Mouse (Mus musculus) MN1 (cell line): ENCODE measurements at regions not wholly inside any gene's neighbourhood (a gene's known extent, or its start where the extent isn't known, plus 50 kb on each side); places are given as distances from the start of the nearest gene placed in this dataset.
A peak's percentile ranks its signal among the peaks of the same experiment; 100 is the strongest.
"Not testable (repeated sequence)": the region's sequence is repeated elsewhere in the genome, so short reads cannot be mapped to it uniquely, and the experiment has no call there.

Experiments
- DNase-seq: peaks from one replicate; pipeline ENCODE4 v3.0.0-alpha.2; 2016; ENCODE audit warnings: low spot score

DNA sequence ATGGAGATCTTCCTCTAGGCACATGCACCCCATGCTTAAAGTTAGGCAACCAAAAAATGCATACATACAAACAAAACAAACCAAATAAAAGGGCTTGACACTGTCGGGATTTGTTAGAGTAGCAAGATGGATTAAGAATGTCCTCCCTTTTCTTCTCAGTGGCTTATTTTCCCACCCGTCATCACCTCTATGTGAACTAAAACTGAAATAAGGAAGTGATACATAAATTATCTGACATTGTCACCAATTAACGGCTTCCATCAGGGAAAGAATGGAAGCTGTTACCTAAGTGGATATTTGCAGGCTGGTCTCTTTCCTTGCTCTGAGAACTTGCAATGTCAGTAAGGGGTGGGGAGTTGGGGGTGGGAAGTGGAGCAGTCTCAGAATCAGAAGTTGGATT lies 541.5 kb downstream of the Diaph3 start:
- no peak for DNase-seq

DNA sequence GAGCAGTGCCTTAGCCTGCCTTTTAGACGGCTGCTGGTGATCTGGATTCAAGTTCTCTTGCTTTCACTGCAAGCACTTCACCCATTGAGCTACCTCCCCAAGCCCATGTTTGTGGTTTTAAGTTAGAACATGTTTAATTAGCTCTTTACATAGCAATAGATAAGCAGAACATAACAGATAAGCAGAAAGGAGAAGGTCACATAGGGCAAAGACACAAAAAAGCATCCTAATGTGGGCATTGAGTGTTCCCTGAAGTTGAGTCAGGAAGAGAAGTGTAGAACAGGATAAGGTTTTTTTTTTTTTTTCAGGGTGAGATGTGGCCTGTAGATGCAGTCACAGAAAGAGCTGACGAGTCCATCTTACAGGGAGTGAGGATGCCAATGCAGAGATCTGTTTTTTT lies 552.5 kb downstream of the Diaph3 start:
- no peak for DNase-seq

DNA sequence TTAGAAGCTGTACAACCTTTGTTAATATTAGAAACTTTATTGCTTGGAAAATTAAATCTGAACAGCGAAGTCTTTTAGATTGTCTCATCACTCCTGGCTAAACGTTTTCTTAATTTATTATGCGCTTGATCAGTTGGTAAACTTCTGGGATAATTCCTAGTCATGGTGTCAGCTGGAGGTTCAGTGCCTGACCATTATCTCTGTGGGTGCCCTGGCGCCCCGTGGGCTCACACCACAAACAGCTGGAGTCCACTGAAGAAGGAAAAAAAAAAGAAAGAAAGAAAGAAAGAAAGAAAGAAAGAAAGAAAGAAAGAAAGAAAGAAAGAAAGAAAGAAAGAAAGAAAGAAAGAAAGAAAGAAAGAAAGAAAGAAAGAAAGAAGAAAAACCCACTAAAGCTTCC lies 555.1 kb downstream of the Diaph3 start:
- DNase-seq = not testable (repeated sequence)

DNA sequence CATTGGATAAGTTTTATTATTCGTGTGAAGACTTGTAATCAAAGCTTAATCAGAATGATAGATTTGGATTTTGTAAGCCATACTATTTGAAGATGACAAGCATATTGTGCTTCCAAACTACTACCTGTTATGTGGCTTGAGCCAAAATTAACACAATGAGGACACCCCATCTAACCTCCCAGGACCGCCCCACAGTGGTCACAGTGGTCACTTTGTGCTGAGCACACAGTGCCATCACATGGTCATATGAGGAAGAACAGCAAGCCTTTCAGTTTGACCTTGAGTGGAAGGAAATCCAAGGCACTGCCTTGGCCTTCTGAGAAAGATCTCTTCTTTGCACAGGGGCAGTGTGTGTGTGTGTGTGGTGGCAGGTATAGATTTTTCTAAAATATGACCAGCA lies 578.3 kb downstream of the Diaph3 start:
- peak; percentile 7 for DNase-seq

DNA sequence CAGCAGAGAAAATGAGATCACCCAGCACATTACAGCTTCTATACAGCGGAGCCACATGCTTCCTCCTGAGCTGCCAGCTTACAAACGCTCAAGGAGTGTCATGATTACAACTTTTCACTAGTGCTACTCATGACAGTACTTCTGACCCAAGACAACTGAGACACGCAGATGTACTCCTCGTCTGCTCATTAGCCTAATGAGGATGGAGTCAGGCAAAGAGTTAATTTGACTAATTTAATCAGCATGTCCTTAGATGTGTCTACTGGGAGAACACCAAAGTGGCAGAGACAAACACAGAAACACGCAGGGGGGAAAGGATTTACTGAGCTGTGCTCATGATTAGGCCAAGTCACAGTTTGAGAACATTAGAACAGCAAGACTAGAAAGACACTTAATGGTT lies 603.0 kb downstream of the Diaph3 start:
- peak; percentile 8 for DNase-seq

DNA sequence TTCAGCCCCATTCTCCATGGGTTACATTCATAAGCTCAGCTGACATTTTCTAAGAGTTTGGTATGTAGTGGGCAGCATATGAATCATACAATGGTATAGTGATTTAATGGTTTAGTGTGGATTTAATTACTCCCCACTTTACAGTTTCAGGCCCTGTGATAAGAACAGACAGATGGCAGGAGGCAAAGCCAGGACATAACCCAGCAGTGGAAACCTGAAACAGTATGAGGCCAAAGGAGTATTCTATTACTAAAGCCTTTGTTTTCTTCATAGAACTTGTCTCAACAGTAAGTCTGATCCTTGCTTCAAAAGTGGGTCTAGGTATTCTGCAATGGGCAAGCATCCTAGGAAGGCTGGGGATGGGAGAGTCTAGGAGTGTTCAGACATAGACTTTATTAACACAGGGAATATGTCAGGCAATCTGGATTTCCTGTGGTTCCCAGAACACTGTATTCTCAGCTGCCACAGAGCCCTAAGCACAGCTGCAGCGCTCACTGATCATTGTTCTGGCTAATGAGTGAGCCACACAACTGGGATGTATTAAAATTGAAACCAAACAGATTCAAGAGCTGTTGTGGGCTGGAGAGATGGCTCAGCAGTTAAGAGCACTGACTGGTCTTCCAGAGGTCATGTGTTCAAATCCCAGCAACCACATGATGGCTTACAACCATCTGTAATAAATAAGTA lies 604.6 kb downstream of the Diaph3 start:
- peak; percentile 20 for DNase-seq

DNA sequence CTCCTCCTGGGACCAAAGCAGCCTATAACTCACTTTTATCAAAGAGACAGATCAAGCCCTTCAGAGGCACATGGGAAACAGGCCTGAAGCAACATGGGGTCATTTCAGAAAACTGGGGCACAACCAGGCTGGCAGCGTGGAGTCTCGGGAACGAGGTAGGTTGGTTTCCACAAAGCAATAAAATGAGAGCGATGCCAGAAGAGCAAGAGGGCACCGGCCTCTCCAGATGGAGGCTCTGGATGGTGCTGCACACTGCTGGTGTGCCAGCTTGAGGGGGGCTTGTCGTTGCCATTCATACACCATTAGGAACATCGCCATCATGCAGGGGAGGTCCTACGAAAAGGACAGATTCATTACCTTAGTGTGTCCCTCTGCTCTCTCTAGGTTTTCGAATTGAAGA lies 630.6 kb downstream of the Diaph3 start:
- DNase-seq = no peak

DNA sequence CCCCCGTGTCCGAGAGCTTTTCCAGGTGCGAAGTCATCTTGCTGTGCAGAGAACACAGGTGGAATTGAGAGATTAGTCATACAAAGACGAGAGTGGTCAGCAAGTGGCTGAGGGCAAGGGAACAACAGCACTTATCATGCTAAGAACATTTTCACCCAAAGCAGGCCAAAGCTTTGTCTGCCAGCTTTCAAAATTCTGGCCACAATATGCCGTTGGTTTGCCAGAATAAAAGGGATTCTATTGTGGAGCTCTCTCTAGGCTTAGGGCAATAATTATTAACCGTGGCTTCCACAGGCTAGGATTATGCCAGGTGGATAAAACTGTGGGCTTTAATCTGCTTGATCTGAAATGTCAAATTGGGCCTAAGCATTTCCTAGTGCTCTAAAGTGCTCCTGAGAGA lies 631.3 kb downstream of the Diaph3 start:
- DNase-seq = no peak

DNA sequence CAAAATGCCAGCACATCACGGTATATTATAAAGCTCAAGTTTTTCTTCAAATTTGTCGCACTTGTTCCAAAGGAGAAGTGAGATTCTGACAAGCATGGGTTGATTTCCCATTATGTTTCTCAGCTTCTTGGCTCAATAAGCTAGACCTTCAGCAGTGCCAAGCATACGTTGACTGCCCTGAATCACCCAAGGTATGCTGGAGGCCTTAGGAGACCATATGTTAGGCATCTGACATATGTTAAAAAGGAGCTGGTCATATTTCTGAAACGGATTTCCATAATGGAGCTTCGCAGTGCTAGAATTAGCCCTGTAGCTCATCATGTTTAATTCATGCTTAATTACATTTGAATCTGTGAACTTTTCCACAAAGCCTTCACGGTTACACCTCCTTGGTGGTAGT lies 634.7 kb downstream of the Diaph3 start:
- no peak for DNase-seq

DNA sequence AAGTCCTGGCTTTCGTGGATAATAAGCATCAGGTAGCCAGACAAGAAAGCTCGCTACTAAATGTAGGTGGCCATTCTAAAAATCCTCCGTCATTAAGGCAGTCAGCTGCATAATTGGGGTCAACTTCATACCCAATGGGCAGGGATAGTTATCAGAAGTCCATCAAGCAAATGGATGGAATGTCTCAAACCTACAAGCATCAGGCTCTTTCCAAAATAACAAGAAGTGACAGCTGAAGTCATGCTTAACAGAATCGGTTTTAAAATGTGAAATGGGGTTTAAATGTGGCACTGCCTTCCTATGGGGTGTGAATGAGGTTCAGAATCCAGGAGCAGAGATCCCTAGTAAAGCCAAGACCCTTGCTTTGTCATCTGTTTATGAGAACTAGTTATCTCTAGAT lies 650.2 kb downstream of the Diaph3 start:
- no peak for DNase-seq

DNA sequence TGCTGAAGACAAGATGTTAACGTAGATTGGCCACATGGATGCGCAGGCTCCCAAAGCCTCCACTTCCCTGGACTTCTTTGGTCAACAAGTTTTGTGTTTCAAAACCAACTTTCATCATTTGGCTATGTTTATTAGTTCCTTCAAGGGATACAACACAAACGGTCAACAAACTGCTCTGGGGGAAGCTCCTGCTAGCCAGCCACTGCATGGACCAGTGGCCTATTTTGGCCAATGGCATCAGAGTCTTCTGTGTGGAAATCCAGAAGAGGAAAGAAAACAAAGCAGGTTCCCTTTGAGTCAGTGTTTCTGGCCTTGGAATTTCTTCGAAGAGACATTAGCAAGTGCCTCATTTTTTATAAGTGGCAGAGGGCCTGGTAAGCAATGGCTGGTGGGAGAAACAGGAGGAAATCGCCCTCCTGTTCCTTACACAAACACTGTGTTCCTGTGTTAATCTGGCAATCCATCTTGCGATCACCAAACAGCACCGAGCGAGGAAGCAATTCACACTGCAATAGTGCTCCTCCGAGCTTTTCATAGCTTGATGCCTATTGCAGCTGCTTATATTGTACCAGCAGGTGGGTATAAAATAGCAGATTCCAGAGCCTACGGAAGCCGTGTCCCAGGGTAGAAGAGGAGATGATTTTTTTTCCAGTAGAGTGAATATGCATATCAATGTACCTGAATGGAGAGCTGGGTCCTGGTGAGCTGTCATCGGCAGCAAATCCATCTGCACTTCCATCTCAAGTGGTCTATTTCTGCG lies 651.0 kb downstream of the Diaph3 start:
- DNase-seq = no peak

DNA sequence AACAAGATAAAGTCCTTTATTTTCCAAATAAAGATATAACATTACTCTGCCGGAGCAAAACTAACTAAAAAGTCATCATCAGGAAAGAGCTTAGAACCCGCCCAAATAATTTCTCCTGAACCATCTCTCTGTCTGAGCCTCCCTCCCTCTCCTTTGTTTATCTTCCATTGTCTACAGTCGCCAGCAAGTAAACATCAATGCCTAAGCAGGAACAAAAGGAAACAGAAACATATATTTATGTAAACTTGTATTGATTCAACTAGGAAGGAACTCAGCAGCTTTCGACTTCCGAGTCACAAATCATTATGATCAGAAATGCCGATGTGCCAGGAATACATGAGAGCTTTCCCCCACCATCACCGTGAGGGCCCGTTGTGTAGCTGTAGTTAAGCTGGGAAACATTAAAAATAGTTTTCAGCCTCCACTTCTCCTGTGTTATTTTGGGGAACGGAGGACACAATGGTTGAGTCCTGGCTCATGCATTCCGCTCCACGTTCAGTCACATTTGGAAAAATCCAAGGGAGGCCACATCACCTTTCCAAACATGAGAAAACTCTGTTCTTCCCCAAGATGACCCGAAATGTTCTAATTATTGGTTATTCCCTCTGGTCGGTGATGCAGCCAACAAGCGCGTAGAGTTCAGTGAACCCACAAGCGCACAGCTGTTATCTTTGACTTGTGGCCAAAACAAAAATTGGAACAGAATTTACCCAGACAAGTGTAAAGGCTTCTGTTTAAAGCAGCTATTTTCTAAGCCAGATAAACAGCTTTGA lies 651.8 kb downstream of the Diaph3 start:
- no peak for DNase-seq

DNA sequence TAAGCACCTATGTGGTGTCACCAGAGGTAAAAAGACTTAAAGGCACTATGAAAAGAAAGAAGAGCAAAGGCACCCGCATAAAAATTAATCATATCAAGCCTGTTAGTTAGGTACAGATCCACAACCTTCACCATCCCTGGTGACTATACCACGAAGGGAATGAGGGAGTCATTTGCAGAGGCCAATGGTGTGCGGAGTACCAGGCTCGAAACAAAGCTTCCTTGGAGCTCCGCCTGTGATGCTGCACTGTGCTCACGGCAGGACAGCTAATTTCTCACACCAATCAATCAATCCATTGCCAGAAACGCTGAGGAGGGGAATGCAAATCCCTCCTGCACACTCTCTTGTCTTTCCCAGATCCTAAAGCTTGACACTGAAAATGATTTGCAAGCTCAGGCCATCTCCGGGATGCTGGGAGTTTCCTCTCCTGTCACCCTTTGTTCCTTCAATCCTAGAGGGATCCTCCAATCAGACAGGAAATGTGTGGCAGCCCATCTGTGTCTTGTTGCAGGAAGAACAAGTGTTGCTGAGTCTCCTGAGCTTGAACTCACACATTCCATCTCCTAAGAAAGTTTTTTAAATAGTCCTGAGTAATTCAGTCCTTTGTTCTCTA lies 653.6 kb downstream of the Diaph3 start:
- DNase-seq = no peak

DNA sequence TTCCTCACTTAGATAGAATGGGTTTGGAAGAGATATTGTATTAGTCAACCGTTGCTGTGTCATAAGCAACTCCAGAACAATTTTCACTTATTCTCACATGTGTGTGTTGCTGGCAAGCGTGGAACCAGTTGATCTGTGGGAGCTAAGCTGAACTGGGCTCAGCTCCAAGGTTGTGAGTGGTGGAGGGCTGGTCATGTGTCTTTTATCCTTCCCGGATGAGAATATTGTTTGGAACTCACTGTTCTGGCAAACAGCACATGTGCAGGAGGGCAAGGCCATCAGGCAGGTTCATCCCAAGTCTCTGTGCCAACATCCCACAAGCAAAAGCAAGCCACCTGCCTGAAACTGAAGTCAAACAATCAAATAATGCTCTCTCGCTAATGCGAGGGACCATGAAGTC lies 656.8 kb downstream of the Diaph3 start:
- no peak for DNase-seq

DNA sequence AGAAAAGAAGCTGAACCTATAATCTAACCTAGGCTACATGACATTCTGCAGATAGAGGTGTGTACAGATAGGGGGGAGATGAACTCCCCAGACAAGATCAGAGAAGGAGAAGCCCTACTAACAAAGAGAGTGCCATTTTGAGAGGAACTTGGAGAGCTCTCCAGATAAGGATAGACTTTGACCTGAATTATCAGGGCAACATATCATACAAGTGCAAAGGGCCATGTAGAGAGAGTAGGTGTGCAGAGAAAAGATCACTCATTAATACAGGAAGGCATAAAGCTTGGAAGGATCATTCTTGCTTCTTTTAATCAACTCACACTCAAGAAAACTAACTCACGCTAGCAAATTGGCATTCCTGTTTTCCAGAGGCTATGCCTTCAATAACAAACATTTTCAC lies 667.4 kb downstream of the Diaph3 start:
- no peak for DNase-seq

DNA sequence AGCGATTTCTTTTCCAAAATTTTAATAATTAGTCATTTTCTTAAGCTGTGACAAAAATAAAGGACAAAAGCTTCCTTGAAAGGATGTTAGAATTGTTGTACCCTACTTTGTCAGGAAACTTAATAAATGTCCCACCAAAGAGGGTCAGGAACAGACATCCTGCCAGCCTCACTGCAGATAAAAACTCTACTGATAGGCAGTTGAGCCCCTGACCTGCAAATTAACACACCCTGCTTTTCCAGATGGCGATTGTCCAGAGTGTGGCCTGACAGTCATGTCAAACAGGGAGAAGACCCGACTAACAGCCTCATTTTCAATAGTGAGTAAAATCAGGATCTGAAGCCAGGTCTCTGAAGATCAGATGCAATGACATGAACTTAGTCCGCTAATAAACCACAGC lies 670.6 kb downstream of the Diaph3 start:
- DNase-seq = no peak

DNA sequence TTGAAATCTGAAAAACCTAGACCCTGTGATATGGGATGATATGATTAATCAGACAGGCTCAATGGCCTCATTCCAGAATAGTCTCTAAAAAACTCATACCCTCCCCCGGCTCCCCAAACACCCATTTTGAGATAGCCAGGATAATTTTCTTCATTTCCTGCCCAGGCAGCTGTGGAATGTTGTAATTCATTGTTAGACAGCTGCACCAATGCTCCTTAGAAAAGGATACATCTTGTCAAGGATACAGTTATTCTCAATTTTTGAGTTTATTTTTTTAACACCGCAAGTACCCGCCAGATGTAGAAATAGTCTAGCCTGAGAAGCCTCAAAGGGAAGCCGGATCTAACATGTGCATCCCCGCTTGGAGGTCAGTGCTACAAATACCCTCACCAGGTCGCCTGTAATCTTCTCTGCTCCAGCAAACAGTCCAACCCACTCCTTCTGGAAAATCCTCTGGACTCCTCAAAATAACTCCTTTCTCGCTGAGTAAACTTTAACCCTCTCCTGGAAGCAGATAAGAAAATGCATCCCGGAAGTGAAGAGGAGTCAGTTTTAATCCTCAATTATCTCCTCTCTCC lies 673.1 kb downstream of the Diaph3 start:
- DNase-seq = no peak

DNA sequence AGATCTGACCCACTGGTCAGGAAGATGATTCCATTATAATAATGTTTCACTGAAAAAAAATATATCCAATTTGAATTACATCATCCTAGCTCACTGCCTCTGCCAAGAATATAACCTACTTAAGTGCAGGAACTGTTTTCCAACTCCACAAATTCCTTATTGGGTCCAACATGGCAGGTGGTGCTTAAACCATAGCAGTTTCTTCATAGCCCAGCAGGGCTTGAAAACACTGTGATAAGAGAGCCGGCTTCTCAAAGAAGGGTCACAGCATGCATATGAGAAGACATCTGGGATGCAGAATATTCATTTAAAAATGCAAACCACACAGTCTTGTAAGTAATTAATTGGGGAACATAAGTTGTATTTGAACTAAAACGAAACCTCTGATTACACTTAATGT lies 677.6 kb downstream of the Diaph3 start:
- no peak for DNase-seq

DNA sequence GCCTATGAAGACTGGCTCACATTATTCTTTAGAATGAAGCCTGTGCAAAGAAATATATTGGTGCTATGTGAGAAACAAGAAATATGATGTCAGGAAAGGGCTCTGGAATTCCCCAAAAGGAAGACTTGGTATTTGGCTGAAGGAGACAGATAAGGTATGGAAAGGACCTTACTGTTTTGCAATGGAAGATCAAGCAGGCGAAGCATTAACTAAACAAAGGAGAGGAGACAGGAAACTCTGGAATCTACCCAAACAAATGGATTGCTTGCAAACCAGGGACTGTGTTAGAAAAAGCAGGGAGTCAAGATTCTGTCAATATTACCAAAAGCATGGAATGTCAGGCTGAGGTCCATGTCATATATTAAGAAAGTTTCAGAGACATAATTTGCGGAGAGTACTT lies 687.9 kb downstream of the Diaph3 start:
- no peak for DNase-seq

DNA sequence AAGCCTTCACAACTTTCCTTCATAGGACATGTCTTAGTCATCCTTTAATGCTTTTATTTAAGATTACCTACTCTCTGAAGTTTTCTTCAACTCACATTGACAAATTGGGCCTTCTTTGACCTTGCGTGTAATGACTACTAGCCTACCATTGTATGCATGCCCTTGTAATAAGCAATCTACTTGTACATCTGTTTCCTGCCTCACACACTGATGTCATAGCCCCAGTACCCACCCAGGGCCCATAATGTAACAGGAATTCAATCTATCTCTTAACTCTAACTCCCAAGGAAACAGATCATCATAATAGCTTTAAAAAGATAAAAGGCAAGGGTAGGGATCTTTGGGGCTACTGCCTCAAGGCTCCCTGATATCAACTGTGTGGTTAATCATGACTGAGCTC lies 690.4 kb downstream of the Diaph3 start:
- DNase-seq = no peak

DNA sequence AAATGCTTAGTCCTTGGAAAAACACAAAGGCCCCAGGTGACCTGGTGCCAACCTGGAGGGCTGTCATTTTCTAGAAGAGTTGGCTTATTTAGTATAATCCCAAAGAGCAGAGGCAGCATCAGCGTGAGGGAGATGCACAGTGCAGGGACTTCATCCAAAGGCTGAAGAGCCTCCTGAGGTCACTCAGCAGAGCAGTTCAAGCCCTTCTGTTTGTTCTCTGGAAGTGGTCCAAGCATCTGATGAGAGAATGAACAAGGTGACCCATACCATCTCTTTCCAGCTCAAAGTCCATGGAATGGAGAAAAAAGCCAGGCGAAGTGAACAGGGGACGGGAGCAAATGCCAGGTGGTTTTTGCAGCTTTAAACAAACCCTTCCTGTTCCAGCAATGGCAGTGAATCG lies 695.9 kb downstream of the Diaph3 start:
- no peak for DNase-seq
